Comparison of ENCODE assay signal across 16 mouse cellular contexts in genomic region chr2:132716901-132717536, GRCm38 (mm10). TPM values are rescaled to one million over a fixed set of nuclear protein-coding genes. Genes with fewer than 3 reads are reported as not detected.
DNase-seq lines count a peak whose midpoint lies in the region; ATAC-seq and TF ChIP-seq lines count a peak whose summit lies in the region.
"Had no signal": no experiment of that assay in that cellular context is flagged by ENCODE, and none has a peak within 500 bp of the region (broad histone marks: within the 10 kb centered on the region; RNA-seq: fewer than 3 reads in every experiment).

No protein-coding gene starts in this region.

- H3K4me1 ChIP-seq in cerebellum, adult 2 months (ENCODE audit: control insufficient read depth, insufficient read depth, low read length) = peaks cover 36% of the 10 kb centered on the region
- H3K4me1 ChIP-seq: embryonic facial prominence, embryonic 10.5 days had no signal

- peak overlapping the region; percentile 92 for H3K27ac ChIP-seq in cerebellum, adult 2 months (ENCODE audit: insufficient read depth, low read length)
- peak overlapping the region; percentile 78 for H3K27ac ChIP-seq in layer of hippocampus, adult 2 months
- H3K27ac ChIP-seq: embryonic facial prominence, embryonic 10.5 days; hindbrain, embryonic 12.5 days; hindbrain, postnatal 0 days had no signal

- no peak for TF ChIP-seq POLR2A in cerebellum, adult 2 months (IDR thresholded peaks at IDR 0.05; ENCODE audit: borderline replicate concordance, insufficient read depth, low read length)

- H3K27me3 ChIP-seq in cerebellum, adult 2 months (ENCODE audit: control insufficient read depth, insufficient read depth, low read length) = no peaks in the 10 kb centered on the region
- H3K27me3 ChIP-seq: CH12.LX; forebrain, embryonic 13.5 days; hindbrain, embryonic 12.5 days; Patski had no signal

- DNase-seq in cerebellum, adult 2 months = peak; percentile 58 to 63
- DNase-seq in layer of hippocampus, adult 2 months (ENCODE audit: low spot score in 2 of 2) = no peak
- DNase-seq in layer of hippocampus, adult 8-10 months (ENCODE audit: low spot score in 2 of 2) = no peak
- DNase-seq in cerebellum, adult 9-10 months = peak; percentile 67
- DNase-seq in cerebellum, postnatal 25 days = peak; percentile 53 to 71
- no peak for DNase-seq in kidney, postnatal 4 days
- DNase-seq in kidney, postnatal 25 days = no peak
- DNase-seq: kidney, adult 11 months had no signal

- no peak for ATAC-seq in cerebellum, adult (ENCODE audit: insufficient number of reproducible peaks, low FRiP score, low TSS enrichment)

- H3K4me3 ChIP-seq in cerebellum, adult 2 months (replicated peaks; ENCODE audit: insufficient read depth, low read depth, low read length) = no peak overlapping the region
- no peak overlapping the region for H3K4me3 ChIP-seq in layer of hippocampus, adult 2 months
- H3K4me3 ChIP-seq: embryonic facial prominence, embryonic 10.5 days; forebrain, embryonic 13.5 days; heart, embryonic 10.5 days; hindbrain, embryonic 12.5 days had no signal

- WGBS in cerebellum, adult 2 months = 46% methylated on average over 9 of the region's 9 CpGs

- no peak for TF ChIP-seq CTCF in cerebellum, adult 2 months (IDR thresholded peaks at IDR 0.05; ENCODE audit: borderline replicate concordance, insufficient read depth, low read depth, low read length)
- no peak for TF ChIP-seq CTCF in layer of hippocampus, adult 2 months (conservative IDR thresholded peaks at IDR 0.05)

RNA-seq across cellular contexts. Expression of gene Shld1, which starts 30.3 kb away (rescaled TPM):
- 29.5 and 29.7 TPM in 2 replicates for polyA plus RNA-seq in cerebellum, adult 2 months (2012; rRNA removed)
- 10 to 100 TPM in 1 of 2 experiments, 1 to 10 TPM in 1; 9.7 to 11.0 TPM for total RNA-seq in layer of hippocampus, adult 2 months (2021)
- 10 to 100 TPM in 3 of 4 experiments, 1 to 10 TPM in 1; 8.6 to 13.6 (median 12.4) TPM for total RNA-seq in layer of hippocampus, adult 8-10 months (2022)

Comparison
In these comparisons a context has a peak if more than half of its experiments do, and no peak if none do; other contexts are left out.
1. DNase-seq: peak in cerebellum, adult 2 months (2 of 2), cerebellum, adult 9-10 months (single experiment) and cerebellum, postnatal 25 days (2 of 2); none in layer of hippocampus, adult 2 months (0 of 2), layer of hippocampus, adult 8-10 months (0 of 2), kidney, postnatal 4 days (0 of 2) and kidney, postnatal 25 days (0 of 2).